Mouse (Mus musculus) lung, postnatal 25 days (tissue): ENCODE measurements around the gene St3gal6.

Experiments used
- DNase-seq: peaks from one replicate; pipeline ENCODE4 v3.0.0; 2022; ENCODE audit warnings: low spot score

Gene St3gal6

DNA sequence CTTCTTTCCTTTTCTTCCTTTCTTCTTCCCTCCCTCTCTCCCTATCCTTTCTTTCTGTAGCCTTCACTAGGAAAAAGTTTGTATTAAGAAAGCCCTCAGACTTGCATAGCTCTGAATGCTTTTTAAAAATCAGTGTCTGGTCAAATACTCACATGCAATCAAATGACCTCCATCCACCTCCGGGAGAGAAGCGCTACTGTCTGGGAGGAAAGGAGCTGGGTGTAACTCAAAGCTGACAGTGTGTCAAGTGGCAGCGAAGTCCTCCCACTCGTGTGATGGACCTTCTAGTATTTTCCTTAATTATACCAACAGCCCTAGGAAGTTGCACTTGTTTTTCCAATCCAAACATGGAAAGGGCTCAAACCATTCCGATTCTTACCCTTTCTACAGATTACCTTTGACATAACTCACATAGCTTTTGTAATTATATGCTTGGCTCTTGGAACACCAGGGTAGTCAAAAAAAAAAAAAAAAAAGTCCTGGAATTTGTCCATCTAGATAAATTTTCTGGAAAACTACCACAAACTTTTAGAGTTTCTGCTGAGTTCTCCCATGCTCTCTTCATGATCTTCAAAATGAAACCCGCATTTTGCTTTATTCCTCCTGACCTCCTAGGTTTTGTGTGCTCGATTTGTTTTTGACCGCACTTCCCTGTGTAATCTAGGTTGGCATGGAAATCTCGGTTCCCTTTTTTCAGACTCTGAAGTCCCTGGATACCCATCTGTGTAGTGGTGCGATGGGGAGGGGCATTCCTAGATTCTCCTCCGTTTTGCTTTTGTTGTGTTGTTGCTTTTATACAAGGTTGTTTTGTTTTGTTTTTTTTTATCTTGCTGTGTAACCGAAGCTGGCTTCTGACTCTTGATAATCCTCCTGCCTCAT is at the start of gene St3gal6:
TSS of gene St3gal6 (minus strand) at position 272 of the 879 bp plus-strand sequence.
- DNase-seq = no peak

DNA sequence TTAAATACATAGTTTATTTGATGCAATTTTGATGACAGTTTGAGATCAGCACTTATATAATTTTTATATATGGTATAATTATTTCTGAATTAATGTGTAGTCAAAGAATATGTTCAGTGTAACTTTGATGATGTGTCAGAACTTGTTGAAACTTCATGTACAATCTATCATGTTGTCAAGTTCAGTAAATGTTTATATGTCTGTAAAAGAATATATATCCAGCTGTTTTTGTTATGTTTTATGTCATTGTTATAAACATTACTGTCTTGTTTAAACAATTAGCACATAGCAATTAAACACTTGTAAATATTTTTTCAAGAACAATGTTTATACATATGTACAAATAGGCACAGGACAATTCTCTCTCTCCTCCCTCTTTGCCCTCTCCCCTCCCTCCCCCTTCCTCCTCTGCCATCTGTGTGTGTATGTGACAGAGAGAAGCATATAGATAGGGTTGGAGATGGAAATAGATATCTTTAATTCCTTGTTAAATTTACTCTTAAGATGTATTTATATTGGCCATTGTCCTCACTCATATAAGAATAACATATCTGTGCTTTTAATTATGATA is 46.7 kb upstream of the St3gal6 start:
- no peak for DNase-seq

DNA sequence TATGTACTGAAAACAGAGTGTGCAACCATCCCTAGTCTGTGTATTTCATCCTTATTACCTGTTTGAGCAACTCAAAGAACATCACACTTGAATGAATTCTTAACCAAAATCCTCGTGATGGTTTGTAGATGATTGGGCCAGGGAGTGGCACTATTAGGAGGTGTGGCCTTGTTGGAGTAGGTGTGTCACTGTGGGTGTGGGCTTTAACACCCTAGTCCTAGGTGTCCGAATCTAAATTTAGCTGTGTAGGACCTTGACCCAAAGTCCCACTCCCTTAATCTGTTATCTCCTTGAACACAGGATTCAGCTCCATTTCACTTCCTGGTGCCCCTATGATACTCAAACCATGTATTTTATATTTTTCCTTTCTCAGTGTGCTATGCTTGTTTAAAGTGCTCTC is 37.2 kb upstream of the St3gal6 start:
- no peak for DNase-seq

DNA sequence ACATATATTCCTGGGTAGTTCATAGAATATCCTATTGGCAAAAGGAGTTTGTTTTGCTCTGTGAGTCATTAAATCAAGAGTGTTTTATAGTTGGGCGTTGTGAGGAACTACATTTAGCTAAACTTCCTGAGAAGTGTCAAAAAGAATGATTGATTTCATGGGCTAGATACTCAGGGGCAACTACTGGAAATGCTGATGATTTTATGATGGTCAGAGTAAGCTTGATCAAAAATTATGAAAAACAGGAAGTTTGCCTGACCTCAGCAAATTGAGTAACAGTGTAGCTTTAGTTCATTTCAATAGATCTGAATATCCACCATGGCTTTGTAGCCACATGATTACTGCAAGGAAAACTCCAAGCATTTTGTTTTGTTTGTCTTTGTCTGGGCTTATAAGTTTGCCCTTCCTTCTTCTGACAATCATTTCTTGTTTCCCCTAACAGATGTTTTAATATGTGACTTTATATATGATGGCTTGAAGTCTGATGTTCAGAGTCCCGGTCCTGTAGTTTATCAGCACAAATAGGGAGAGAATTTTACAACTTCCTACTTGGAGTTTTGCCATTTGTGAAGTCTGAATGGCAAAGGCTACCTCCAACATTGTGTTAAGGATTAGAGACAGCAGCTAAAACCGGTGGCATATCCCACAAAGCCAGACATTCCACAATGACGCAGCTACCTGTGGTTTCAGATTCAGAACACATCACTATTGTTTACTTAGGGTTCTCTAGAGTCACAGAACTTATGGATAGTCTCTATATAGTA is 32.2 kb upstream of the St3gal6 start:
- DNase-seq = no peak

DNA sequence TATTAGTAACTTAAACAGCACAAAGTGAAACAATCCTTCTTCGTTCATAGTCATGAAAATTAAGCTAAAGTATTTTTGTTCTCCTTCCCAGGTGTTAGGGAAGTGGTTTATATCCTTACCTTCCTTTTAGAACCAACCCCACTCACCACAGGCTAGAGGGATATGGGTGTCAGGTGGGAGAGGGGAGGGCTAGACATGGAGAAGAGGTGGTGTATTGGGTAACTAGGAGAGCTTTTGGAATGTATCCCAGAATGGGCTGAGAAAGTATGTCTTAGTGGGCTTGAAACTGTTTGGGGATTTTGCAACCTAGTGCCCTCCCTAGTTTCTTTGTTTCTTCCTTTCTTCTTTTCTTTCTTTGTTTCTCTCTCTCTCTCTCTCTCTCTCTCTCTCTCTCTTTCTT is 30.6 kb upstream of the St3gal6 start:
- DNase-seq = peak; percentile 59

DNA sequence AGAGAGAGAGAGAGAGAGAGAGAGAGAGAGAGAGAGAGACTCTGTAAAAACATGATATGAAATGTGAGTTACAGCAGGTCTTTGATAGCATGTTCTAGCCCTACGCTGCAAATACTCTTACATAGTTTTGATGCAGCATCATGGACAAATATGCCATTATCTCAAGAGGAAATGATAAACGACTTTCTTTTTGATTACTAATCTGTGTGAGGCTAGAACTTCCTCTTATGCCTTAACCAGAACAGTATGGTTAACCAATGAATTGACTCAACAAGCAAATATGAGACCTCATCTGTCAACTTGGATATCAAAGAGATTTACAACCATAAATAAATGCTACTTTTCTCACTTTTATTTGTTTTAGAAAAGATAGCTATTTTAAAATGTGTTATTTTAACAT is 24.0 kb upstream of the St3gal6 start:
- no peak for DNase-seq

DNA sequence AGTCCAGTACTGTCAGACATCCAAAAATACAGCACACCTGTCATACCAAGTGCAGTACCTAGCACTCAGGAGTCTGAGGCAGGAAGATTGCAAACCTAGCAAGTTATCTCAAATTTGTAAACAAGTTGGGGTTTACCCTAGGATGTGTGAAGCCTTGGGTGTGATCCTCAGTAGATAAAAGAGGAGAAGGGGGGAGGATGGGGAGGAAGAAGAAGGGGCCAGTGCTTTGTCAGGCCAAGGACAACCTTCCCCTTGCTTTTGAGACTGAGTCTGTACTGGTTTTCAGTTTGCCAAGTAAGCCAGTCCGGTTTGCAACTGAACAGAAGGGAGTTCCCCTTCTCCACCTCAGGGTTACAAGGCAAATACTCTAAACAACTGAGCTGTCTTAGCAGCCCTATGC is 22.1 kb upstream of the St3gal6 start:
- DNase-seq = no peak

DNA sequence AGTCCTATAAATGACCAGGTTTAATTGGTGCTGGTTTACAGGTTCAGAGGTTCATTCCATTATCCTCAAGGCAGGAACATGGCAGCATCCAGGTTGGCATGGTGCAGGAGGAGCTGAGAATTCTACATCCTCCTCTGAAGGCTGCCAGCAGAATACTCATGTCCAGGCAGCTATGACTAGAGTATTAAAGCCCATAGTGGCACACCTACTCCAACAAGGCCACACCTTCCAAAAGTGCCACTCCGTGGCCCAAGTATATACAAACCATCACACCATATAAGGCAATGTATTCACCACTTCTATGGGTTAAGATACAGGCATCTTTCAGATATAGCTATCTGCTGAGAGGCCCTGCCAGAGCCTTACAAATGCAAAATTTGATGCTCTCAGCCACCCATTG is 15.4 kb upstream of the St3gal6 start:
- DNase-seq = no peak

DNA sequence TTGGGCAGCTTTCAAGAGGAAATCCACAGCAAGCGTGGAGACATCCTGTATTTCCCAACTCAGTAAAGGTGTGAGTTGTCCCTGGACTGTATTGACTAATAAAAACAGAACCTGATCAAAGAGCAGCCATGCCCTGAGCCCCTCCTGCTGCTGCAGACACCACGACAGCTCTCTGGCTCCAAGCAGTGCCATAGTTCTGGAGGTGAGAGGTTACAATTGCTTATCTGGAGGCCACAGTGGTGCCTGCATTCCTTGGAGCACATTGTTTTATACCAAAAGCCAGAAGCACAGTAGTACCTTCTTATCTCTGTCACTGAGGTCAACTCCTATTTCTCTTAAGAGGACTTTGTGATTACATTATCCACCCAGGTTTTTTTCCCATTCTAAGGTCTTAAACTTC is 15.0 kb upstream of the St3gal6 start:
- DNase-seq = no peak

DNA sequence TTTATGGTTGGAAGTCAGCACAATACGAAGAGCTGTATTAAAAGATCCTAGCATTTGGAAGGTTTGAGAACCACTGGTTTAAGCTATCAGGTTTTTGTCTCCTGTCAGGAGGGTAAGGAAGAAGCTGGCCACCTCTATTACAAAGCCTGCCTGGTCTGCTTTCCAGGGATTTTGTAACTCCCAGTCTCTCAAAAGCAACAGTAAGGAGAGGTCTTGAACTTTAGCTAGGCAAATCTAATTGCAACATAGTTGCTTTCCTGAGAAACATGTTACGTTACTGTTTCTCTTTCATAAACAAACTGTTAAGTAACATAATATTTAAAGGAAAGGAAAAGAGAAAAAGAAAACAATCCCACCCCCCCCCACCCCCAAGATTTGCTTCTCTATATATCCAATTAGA is 12.0 kb upstream of the St3gal6 start:
- DNase-seq = no peak

DNA sequence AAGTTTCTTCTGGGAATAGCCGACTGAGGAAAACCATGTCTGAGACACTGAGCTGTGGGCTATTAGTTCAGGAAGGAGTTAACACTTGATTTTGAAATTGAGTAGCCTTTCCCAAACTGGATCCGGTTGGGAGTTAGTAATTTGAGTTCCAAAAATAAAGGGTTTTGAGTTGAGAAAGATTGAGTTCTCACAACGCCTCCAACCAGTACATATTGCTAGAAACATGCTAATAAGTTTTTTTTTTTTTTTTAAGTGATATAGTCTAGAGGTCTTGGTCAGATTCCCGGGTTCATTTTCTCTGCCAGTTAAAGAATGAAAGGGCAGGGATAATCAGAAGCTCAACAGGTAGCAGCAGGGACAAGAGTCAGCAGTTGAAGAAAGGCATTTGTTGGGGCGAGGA is 11.2 kb upstream of the St3gal6 start:
- DNase-seq = no peak

DNA sequence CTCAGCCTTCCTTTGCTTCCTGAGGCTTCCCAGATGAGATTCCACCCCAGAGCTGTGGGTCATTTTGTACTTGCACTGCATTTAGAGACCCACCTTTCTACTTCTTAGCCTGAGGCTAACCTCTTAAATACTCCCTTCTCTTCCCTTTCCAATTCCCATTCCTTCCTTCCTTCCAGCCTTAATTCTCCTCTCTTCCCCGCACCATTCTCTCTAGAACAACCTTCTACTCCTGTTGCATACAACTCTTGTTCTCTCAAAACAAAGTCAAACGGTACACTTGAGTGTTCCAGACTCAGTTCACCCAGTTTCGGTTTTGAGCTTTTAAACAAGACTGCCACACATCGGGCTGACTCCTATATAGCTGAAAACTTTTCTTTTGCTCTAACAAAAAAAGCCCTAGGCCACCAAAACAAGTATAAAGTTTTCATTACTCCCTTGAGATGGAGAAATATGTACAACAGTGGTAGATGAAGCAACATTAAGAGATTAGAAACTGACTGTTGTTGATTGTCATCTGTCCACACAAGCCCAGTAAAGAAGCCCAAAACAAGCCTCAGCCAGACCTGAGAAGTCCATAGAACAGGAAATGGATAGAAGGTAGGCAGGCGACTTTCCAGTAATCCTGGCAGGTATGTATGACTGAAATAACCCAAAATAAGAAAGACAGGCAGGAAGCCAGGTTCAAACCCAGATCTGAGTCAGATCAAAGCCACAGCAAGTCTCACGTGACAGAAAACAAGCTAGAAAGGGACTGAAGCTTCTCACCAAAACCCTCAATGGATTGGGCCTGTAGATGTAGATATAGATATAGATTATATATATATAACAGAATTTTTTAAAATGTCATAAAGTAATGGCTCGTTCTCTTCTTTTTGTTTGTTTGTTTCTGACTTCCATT is 10.5 kb upstream of the St3gal6 start:
- no peak for DNase-seq

DNA sequence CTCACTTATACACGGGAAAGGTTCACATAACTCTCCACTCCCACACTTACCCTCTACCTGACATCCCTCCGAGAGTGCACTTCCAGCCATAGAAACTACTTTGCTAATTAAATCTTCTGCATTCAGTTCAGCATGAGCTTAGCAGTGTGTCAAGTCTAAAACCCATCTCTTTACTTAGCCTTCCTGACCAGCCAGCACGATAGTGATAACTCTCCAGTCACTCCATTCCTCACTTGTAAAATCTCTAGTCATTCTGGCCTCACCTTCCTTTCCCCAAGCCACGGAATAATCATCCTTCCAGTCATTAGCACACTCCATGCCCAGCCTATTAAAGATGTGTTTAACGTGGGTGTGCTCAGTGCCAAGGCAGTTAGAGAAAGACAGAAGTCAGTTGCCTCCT is 9.7 kb upstream of the St3gal6 start:
- no peak for DNase-seq

DNA sequence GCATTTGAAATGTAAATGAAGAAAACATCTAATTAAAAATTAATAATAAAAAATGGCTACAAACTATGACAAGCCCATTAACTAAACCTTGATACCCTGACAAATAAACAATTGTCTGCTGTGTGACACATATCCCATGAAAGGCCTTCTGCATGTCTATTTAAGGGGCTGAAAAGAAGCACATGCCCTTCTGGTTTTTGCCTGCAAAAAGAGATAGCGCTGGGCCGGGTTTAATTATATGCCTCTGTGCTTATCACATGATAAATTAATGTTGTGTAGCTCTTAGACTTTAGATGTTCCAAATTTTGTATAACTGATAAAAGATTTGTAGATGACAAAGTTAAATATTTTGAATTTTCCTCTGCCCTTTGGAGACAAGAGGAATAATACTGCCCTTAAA is 9.2 kb upstream of the St3gal6 start:
- no peak for DNase-seq

DNA sequence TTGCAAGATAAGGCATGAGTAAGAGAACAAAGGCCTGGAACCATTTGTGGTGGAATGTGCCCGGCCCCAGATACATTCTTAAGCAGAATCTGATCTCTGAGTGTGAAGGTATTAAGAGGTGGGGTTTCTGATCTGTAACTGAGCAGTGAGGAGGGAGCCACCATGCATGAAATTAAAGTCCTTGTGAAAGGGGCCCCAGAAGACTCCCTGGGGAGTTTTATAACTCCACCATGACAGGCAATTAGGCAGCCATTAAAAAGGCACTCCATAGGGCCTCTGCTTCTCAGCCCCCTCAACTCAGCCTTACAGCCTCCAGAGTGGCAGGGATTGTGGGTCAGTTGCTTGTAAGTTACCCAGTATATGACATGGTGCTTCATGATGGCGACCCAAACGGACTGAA is 8.5 kb upstream of the St3gal6 start:
- no peak for DNase-seq

DNA sequence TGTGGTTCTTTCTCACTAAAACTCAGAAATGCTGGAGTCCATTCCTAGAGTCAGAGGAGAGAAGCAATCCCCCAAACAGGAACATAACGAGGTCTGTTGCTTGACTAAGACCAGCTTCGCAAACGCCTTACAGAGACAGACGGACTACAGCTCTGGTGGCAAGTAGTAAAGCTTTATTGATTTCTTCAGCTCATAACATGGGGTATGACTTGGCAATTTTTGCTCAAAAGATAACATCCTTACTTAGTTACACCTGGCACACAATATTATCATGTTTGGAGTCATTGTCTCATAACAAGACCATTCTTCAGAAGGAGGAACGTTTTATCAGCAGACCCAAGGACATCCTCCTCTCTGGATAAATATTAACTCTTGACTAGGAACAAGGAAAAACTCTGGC is 3.8 kb upstream of the St3gal6 start:
- DNase-seq = no peak

DNA sequence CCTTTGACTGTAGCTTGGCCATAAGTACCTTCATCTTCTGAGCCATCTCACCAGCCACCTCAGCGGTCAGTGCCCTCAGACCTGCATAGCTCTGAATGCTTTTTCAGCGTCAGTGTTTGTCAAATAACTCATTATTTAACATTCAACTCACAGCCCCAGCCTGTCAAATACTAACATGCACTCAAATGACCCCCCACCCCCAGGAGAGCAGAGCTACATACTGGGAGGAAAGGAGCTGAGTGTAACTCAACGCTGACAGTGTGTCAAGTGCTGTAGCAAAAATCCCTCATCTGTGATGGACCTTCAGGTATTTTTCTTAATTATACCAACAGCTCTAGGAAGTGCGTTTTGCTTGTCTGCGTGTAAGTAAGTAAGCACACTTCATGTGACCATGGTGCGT is 2.7 kb upstream of the St3gal6 start:
- DNase-seq = no peak

DNA sequence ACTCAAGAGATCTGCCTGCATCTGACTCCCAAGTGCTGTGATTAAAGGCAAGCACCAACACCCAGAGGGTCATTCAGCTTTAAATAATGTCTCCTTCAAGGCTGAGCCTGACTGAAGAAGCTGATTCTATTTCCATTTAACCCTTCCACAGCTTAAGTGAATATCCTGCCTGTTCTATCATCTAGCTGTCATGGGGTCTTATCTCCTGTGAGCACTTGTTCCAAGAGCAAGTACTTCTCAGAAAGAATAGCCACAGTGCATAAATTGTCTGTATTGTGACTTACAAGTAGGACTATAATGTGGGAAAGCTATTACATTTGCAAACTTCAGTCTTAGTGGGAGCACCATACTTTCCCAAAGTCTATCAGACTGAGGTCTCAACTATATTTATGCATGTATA is 1.8 kb upstream of the St3gal6 start:
- no peak for DNase-seq

DNA sequence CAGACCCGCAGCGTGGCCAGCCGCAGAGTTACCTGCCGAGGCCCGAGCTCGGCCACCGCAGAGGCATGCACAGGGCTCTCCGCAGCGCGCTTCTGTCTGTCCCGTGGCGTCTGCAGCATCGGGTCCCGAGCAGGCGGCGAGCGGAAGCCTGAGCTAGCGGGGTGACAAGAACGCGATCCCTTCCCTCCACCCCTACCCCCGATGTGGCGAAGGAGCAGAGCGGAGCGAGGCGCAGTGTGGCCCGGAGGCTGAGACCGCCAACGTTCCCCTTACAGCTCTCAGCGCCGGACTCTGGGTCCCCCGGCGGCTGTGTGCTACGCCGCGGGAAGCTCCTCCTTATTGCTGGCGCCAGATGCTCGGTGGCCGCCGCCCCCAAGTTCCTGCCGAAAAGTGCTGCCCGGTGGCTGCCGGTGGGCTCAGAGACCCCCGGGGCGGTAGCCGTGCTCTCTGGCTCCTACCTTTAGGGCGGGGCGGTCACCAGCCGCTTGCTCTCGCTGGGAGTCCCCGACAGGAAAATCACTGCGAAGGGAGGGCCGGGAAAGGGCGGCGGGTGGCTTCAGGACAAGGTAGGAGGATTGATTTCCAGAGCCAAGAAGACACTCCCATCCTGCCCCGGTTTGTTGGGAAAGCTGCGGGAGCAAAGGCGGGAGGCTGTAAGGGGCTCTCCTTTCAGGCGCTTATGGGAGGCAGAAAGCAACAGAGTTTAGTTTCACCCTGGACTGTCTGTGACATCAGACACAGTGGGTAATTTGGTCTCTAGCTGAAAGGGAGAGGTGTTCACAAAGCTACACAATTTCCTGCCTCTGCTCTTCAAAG is 791 bp downstream of the St3gal6 start:
- DNase-seq = peak; percentile 83

DNA sequence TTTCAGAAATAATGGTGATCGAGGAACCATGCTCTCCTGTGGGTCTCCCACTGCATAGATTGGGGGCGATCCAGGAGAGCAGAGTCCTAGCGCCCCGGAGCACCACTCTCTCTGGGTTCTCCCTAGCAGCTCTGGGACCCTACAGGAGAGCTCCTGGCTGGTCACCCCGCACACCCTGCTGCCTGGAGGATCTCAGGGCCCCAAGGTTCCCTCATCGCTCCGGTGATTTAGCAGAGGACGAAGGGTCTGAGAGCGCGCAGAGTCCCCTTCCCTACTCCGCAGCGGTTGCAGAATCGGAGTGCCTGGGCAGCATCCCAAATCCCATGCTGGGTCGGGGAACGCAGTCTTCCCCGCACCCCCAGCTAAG is 1.4 kb downstream of the St3gal6 start:
- no peak for DNase-seq

DNA sequence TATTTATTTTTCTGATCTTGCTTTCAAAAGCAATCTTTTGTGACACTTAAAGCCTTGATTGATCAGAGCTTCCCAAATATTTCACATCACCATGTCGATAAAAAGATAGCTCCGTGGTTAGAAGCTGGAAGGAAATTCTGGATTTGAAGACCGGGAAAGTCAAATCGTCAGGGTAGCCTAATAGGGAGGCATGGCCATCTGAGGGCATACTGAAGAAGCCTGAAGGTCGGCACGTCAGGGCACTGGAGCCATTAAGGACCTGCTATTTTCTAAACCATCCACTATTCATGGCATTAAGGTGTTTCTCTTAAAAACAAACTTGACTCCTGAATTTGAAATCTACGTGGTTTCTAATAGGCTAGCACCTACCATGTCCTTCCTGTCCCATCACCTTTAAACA is 2.1 kb downstream of the St3gal6 start:
- no peak for DNase-seq
